Mouse (Mus musculus) lung, adult 2 months (tissue): ENCODE results near the gene Araf.

Experiments
- CTCF ChIP-seq: fragments of 200-500 bp; IDR thresholded peaks from 2 replicates; pipeline ENCODE4 v1.5.1; 2011; ENCODE audit warnings: mild to moderate bottlenecking, low read length, control low read depth; ENCODE audit not compliant: insufficient read depth
- POLR2A ChIP-seq: fragments of 200-500 bp; IDR thresholded peaks from 2 replicates; pipeline ENCODE4 v1.6.1; 2011; ENCODE audit warnings: low read depth, mild to moderate bottlenecking, control low read depth, low read length, borderline replicate concordance; ENCODE audit errors: extremely low read depth

- TF ChIP-seq POLR2A = no peak
- TF ChIP-seq CTCF = no peak
Measured at GRCm38 (mm10) chrX:20816974-20817373, 19.4 kb downstream of the Araf start.
